Mouse (Mus musculus): ENCODE data around the gene Ret. TPM values are rescaled to one million over a fixed set of nuclear protein-coding genes. Genes with fewer than 3 reads are reported as not detected.

The Ret gene
- total RNA-seq, 2 experiments from 2014 or later, result 6.5 to 9.5 TPM

DNA sequence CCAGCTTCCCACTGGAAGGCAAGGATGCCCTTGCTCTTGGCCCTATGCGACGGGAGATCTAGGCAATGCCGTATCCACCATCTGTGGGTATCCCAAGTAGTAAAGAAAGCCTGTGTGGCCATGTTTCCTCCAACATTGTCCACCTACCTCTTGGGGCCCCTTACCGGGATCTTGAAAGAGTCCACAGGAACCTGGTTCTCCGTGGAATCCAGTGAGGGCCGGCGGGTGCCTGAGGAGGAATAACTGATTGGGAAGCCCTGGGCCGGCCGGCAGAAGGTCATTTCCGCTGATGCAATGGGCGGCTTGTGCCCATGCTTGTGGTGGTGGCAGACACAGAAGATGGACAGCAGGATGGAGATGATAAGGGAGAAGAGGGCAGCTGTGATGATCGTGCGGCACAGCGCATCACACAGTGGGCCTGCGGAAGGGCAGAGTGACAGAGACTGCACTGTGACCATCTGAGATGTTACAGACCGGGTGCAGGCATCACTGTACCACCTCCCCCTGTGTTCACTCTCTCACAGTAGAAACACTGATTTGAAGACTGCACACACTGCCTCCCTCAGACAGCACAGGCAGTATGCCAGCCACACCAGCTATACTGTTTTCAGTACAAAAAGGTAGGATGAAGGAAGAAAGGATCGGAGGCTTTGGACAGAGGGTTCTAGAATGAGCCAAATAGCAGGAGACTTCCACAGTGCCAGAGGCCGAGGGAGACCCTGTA, 24.1 kb downstream of the Ret start:
- DNase-seq, result no peak

DNA sequence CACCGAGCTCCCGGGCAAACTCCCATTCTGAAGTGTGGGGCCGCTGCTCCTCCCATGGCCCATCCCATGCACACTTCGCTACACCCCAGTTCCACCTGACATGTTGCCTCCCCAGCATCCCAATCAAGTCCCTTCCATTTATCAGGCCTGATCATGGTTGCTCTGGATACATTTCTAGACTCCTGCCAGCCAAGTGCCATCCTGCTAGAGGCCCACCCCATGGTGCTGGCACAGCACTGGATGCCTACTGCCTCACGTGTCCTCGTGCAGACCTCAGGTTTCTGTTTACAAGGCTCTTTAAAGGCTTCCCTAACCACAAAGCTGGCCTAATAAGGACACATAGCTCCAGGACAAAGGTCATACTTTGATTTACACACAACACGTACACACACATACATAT, 26.1 kb downstream of the Ret start:
- DNase-seq, result no peak

DNA sequence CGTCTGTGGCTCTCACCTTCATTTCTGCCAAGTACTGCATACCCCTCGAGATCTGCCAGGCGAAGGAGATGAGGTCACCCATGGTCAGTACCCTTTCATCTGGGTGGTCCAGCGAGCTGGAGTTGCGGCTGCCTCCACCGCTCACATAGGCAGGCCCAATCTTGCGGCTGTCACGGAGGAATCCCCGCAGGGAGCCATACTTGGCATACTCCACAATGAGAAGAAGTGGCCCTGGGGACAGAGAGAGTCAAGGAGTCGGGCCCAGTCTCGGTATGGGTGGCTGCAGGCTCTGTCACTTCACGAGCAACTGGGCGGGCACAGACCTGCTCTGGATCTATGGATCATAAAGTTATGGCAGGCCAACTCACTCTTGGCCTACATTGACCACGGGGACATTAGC, 29.4 kb downstream of the Ret start:
- DNase-seq, result no peak

DNA sequence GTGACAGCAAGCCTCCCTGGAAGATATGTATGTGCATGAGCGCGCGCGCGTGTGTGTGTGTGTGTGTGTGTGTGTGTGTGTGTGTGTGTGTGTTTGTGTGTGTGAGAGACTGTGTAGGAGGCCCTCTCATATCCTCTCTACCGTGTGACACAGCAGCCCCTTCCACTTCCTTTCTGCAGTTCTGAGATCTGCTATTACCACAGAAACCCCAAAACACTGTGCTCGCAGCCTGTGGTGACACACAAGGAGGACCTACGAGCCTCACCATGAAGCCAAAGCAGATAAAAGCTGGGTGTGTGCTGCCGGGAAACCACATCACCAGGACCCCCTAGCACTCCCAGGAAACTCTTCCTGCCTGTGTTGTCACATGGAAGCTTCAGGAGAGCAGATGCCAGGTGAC, 30.5 kb downstream of the Ret start:
- DNase-seq, result no peak

DNA sequence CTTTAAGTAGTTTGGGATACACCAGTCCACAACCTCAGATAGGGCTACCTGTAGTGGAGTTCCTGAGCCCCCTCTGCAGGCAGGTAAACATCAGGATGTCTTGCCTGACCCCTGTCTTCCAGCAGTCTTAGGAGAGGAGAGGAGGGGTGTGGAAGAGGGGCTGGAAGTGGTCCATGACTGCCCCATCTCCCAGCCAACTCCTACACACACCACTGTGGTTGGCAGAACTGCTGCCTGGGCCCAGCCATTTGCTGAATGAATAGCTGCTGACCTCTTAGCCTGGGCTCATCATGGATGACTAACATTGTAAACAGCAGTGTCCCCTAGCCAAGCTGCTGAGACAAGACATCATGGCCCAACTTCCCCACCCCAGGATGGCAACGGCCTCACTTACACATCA, 32.0 kb downstream of the Ret start:
- DNase-seq, result no peak

DNA sequence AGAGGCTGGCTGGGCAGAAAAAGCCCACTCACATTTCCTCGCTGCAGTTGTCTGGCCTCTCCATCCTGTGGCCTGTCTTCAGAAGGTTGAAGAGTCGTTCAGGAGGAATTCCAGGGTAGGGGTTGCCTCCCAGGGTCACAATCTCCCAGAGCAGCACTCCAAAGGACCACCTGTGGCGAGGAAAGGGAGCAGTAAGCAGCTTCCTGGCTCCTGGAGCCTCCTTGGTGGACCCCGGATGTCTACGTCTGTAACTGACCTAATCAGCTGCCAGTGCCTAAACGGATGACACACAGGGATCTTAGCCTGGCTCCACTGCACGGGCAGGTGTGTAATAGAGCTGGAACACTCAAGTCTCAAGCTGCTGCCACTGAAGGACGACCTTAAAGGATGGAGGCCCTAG, 32.8 kb downstream of the Ret start:
- DNase-seq, result no peak

DNA sequence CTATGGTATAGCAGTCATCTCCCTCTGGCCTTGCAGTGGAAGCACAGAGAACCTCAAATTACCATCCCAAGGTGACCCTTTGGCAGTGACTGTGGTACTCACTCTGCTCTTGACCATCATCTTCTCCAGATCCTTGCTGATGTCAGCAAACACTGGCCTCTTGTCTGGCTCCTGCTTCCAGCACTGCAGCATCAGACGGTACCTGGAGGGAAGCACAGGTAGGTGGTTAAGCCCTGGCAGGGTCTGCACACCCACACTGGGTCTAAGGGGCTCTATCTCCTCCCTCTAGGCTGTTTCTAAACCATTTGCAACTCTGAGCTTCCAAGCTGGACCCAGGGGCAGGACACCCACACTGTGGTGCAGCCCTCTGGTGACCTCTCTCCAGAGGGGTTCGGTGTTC, 34.4 kb downstream of the Ret start:
- DNase-seq, result no peak

DNA sequence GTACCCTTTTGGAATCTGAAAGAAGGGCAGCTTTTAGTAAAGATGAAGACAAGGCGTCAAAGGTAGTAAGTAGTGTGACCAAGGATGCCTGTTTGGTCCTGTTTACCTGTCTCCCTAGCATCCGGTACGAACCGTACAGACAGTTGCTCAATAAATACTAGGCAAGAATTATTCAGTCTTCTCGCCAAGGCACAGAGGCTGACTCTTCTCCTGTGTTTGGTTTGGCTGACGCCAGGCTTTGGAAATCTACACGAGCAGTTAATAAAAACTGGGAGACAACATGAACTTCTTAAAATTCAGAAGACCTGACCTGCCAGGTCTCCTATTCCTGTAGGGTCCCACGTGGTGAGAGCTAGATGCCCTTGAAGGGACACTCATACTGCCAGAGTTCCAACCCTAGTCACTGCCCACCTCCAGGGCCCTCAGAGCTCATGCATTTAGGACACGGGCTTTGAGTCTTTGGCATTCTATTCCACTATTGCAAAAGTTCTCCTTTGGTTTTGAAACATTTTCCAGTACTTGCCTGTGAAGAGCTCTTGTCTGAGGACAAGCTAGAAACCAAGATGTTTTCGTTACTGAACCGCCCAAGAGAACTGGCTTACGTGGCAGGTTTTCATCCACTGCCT, 34.9 kb downstream of the Ret start:
- DNase-seq, result no peak

DNA sequence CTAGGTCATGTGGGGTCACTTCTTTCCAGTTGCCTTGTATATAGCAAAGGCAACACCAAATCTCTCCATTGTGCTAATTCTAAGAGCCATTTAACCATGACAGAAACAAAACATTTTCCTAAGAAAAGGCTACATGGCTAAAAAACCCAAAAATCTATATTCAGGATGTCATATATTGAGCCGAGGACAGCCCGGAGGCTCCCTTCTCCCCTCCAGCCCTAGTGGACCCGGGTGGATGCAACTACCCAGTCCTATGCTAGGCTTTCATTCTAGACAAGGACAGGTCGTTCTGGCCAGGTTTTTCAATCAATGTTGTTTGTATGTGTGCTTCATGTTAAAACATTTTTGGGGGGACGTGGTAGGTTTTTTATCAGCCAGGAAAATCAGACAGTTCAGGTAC, 44.4 kb downstream of the Ret start:
- no peak for DNase-seq

DNA sequence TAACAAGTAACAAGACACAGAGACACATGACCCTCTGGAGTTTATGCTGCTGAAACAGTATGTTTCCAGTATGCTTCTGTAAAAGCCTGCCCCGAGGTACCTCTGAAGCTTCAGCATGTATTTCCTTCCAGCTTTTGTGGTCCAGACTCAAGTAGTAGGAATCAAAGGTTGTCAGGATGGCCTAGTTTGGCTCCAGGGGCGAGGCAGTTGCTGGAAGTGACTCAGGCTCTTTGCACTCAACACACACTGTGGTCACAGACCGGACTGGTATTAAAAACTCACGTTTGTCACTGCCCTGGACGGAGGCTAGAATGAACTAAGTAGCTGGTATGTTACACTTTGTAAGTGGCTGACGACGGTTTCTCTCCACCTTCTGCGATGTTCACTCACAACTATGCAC, 46.5 kb downstream of the Ret start:
- no peak for DNase-seq

DNA sequence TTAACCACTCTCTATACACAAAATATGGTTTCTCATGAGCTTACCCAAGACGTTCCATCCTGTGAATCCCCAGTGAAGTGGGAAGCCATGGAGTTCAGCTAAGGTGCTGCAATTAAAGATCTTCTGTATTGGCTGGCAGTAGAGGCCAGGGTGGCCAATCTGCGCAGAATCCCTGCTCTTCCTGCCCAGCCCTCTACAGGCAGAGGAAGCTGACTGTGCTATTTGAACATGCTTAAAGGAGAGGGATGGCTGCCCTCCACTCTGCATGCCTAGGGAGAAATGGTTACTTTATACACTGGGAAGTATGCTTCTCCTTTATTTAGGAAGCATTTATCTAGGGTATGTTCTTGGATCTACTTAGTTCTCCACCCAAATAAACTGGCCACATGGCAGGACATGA, 47.0 kb downstream of the Ret start:
- DNase-seq, result no peak

DNA sequence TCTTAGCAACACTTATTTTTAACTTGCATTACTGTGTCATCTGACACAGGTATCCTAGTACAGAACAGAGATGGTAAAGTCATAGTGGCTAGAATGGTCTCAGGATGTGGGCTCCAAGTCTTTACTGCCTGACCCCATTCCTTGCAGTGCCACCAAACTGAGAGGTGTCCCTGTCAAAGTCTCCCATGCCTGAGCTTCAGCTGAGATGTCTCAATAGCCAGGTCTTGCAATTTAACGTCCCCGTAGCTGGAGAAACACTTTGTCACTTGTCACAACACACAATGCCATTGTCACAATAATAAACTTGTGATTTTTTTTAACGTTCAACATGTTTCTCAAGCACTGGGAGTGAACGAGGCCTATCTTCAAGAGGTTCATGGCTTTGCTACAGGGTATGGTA, 47.4 kb downstream of the Ret start:
- no peak for DNase-seq

DNA sequence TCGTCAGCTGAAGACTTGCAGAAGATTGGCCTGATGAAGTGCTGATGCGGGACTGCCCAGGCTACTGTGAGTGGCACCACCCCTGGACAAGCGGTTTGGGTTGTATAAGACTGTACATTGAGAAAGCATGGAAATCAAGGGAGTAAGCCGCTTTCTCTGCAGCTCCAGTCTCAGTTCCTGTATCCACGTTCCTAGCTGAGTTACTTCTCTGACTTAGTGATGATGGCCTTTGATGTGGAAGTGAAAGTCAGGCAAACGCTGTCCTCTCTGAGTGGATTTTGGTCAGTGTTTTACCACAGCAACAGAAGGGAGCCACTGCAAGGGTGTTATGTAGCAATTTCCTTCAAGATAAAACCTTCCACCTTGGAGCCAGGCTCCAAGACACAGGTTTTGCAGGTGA, 56.6 kb downstream of the Ret start:
- no peak for DNase-seq

DNA sequence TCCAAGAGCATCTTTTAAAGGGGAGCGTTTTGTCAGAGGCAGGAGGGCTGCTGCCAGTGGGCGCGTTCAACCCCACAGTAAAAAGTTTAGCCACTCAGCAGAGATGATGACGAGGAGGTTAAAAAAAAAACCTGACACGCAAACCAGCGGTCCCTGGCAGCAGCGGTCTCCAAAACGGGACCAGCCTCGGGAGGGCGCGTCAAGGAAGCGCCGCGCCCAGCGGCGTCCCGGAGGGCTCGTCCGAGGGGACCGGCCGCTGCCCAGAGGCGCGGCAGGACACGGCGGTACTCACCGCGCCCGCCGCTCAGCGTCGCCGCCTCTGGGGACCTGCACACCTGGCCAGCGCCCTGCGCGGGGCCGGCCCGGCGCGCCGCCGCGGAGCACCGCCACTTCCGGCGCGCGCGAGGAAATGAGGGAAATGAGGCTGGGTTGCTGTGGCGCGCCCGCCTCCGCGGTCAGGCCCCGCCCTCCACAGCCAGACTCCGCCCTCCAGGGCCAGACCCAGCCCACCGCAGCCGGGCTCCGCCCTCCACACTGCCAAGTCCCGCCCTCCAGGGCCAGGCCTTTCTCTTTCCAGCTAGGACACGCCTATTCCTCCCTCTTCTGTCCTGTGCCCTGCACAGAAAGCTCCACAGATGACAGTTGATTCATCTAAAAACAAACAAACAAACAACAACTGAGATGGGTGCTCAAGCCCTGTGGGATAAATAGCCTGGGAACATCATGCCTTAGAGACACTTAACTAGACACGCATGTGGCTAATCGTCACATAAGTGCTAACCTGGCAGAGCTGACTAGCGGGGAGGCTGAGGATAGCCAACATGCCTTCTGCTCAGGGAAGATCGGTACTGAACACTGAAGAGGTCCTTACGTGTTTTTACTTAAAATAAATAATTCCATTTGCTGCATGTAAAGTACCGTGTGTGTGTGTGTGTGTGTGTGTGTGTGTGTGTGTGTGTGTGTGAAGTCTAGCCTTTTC, 58.5 kb downstream of the Ret start, which contains the start of gene Csgalnact2:
Gene Csgalnact2 (minus strand): TSS at position 410 of the 979 bp plus-strand sequence.
- DNase-seq, result peak; percentile 92

DNA sequence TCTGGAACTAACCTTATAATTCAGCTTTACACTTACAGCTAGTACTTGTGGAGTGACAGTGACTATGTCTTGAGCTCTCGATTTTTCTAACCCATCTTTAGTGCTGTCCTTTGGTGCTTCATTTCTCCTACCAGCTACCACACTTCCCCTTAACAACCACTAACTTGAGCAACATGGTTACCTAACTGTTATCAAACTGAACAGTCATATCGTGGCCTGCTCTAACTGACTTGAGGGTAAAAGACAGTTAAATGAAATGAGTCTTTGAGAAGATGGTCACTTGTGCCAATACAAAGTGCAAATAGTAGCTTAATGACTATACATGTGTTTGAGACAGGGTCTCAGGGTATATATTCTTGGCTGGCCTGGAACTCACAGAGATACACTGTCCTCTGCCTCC, 60.4 kb downstream of the Ret start:
- no peak for DNase-seq

DNA sequence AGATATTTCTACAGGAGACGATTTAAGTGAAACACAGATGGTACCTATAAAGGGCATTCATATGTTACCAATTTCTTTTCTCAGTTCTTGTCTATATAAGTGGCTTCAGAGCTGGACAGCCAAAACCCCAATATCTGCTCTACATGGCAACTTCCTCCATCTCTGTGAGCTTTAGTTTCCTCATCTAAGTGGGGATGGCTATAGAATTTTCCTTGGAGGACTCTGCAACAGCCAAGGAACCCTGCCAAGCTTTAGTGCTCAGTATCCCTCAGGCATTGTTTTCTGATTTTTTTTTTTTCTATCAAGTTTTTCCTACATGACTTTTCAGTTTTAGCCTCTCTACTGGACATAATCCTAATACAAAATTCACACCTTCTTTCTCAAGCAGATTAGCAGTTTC, 63.1 kb downstream of the Ret start:
- no peak for DNase-seq

DNA sequence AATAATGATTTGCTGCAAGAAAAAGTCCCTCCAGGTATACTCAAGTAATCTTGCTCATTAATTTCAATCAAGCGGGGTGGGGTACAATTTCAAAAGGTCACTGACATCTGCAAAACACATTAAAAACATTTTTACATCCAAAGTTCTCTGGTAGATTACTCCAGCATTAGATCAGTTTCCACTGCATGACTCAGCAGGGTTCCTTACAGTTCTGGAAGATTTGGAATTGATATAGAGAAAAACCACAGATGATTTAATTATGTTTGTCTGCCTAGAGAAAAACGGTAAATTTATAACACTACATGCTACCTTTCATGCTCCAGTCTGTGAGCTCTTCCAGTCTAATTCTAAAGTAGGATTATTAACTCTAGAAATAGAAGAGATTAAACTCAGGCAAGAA, 67.5 kb downstream of the Ret start:
- no peak for DNase-seq

DNA sequence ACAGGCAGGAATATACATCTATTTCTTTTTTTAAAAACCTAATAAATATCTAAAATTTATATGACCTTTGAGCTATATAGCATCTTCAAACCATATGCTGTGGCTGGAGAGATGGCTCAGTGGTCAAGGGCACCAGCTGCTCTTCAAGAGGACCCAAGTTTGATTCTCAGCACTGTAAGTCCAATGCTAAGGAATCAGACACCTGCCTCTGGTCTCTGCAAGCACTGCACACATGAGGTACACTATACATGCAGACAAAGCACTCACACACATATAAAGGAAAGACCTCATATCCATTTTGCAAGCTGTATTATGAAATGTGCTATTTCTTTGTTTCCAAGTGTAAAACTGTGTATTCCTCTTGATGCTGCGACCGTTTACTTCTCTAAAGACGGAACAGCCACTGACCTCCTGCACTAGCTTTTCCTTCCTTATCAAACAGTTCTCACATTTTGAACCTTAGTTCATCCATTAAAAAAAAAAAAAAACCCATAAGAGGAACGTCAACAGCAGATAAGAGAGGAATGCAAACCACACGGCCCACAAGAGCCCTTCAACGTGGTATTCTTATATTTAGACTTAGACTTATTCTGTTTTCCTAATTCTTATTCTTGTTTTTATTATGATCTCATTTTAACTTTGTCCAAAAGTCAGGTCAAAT, 69.6 kb downstream of the Ret start:
- no peak for DNase-seq

DNA sequence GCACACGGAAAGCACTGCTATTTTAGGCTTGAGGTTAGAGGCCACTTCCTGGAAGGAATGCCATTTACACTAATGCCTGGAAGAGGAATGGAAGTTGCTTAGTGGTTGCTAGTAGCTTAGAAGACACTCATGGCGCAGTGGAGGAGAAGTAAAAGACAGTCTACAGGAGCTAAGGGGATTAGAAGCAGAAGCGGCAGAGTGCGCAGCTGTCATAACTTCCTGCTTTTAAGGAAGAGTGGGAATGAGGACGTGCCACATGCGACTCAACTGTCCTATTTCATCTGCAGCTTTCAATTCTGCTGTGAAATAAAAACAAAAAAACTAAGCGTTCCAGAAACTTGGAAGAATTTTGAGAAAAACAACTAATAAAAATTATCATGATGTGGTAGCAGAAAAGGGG, 70.3 kb downstream of the Ret start:
- DNase-seq, result no peak

DNA sequence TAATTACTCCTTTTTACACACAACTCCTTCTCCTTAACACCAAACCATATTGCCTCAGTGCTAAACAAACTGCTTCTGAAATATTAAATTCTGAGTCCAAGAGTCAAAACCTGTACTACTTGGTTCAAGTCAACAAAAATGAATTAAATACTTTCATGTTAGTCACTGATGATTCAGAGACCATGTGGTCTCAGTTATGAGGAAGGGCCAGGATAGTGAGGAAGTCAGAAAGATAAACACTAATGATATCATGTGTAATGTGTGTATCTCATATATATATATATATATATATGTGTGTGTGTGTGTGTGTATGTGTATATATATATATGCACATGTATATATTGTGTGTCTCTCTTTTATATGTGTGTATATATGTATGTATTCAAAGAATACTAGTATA, 70.9 kb downstream of the Ret start:
- DNase-seq, result no peak

DNA sequence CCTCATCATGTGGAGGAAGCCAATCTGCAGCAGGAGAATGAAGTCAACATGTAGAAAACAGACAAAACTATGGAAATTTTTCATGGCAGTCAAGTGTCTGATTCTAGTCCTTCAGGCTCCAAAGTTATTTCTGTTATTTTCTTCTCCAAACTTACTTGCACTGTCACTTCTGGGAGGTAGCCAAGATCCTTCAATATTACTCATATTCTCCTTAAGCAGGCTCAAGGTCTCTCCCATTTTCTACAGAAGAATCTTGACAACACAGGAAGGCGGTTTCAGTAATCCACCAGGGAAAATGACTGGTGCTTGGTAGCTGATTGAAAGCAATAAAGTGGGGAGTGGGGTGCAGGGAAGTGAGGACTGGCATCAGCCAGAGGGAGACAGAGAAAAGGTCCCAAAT, 74.8 kb downstream of the Ret start:
- no peak for DNase-seq

DNA sequence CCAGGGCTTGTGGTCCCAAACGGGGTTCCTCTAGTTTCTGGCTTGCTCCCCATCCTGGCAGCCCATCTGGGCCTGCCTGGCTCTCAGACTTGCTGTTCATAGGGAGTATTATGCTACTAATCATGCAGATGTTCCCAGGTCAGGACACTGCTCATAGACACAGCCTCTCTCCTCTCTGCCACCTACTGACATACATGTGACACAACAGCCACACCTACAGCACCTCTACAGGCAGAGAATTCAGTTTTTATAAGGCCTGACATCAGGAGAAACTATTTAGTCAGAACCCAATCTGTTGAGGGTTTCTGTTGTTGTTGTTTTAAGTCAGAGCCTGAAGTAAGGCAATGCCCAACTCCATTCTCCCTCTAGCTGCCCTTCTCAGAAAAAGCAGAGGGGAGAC, 85.7 kb downstream of the Ret start:
- no peak for DNase-seq

Measured in gastrocnemius, postnatal 25 days (tissue).